Mouse (Mus musculus) midbrain, embryonic 13.5 days (tissue): ENCODE results near the gene Epor. TPM values are rescaled to one million over a fixed set of nuclear protein-coding genes. Genes with fewer than 3 reads are reported as not detected.

Source experiments
- ATAC-seq: fragments of 200-750 bp; cut with Nextera tagmentation; 2 replicates; pipeline ENCODE4 v1.8.0; 2017; ENCODE audit warnings: mild to moderate bottlenecking, moderate TSS enrichment, moderate library complexity
- H3K27ac ChIP-seq: fragments of 300-500 bp; sonication (generic); 2 replicates; pipeline ENCODE4 v1.5.1; 2015; ENCODE audit warnings: inconsistent platforms, mild to moderate bottlenecking, moderate library complexity
- H3K27me3 ChIP-seq: fragments of 300-500 bp; sonication (generic); 2 replicates; pipeline ENCODE4 v1.6.1; 2015; ENCODE audit warnings: mild to moderate bottlenecking, inconsistent platforms
- H3K36me3 ChIP-seq: fragments of 300-500 bp; sonication (generic); 2 replicates; pipeline ENCODE4 v1.6.1; 2015; ENCODE audit warnings: mild to moderate bottlenecking, inconsistent platforms
- H3K4me1 ChIP-seq: fragments of 300-500 bp; sonication (generic); replicated peaks from 2 replicates; pipeline ENCODE4 v1.6.1; 2015; ENCODE audit warnings: inconsistent platforms
- H3K4me2 ChIP-seq: fragments of 300-500 bp; sonication (generic); replicated peaks from 2 replicates; pipeline ENCODE4 v1.6.1; 2015; ENCODE audit warnings: moderate library complexity, mild to moderate bottlenecking, inconsistent platforms
- H3K4me3 ChIP-seq: fragments of 300-500 bp; sonication (generic); replicated peaks from 2 replicates; pipeline ENCODE4 v1.5.1; 2015; ENCODE audit warnings: mild to moderate bottlenecking, inconsistent platforms
- H3K9ac ChIP-seq: fragments of 300-500 bp; sonication (generic); replicated peaks from 2 replicates; pipeline ENCODE4 v1.6.1; 2015; ENCODE audit warnings: mild to moderate bottlenecking, inconsistent platforms
- H3K9me3 ChIP-seq: fragments of 300-500 bp; sonication (generic); 2 replicates; pipeline ENCODE4 v1.6.1; 2016; ENCODE audit warnings: mild to moderate bottlenecking, inconsistent platforms
- WGBS: fragments of 180-500 bp; shearing (Covaris S2); methylation state at CpG from one replicate; pipeline ENCODE4 v1.1.7; 2015; 5-methylcytosine and 5-hydroxymethylcytosine counted together
- polyA plus RNA-seq: library from polyadenylated mRNA; unstranded; fragments of >200 nt; fragmentation: Nextera tagmentation; extraction: Ambion mirVana; gene quantifications from 2 replicates; pipeline ENCODE4 v1.2.1, GENCODE M21; 2015

Gene Epor
- polyA plus RNA-seq, 1 experiment from 2014 or later, result 2.5 TPM

- WGBS, result 74% methylated on average over 6 of the region's 6 CpGs
- H3K27me3 ChIP-seq, result peaks cover 14% of the 10 kb centered on the region; the same call in 1 of the 2 replicates
Observed at GRCm38 (mm10) chr9:21948790-21949189, 14.5 kb downstream of the Epor start.

GRCm38 (mm10) chr9:21948146-21948545 is 15.2 kb downstream of the Epor start:
- Histone ChIP-seq H3K9ac (no peak overlapping the region), H3K9me3 (no peaks in the 10 kb centered on the region), H3K27me3 (peaks cover 14% of the 10 kb centered on the region; the same call in 1 of the 2 replicates), H3K4me1 (peaks cover 16% of the 10 kb centered on the region), H3K4me2 (no peak overlapping the region), H3K27ac (no peak overlapping the region), H3K4me3 (no peak overlapping the region), H3K36me3 (peaks cover 26% of the 10 kb centered on the region)
- ATAC-seq, result no peak
- WGBS, result 61% methylated on average over 8 of the region's 8 CpGs

More at GRCm38 (mm10) chr9:21948790-21949189, 14.5 kb downstream of the Epor start:
- H3K27ac ChIP-seq, result no peak overlapping the region
- H3K4me1 ChIP-seq, result peaks cover 22% of the 10 kb centered on the region
- H3K9me3 ChIP-seq, result no peaks in the 10 kb centered on the region
- H3K4me3 ChIP-seq, result no peak overlapping the region
- H3K9ac ChIP-seq, result no peak overlapping the region
- H3K4me2 ChIP-seq, result no peak overlapping the region
- no peak for ATAC-seq
- H3K36me3 ChIP-seq, result peaks cover 23% of the 10 kb centered on the region

GRCm38 (mm10) chr9:21947540-21948130 is 15.7 kb downstream of the Epor start:
- Histone ChIP-seq H3K27ac (no peak overlapping the region), H3K4me2 (0 out of 2 replicates have a peak overlapping the region, but pooled peaks have one; percentile 11), H3K9me3 (no peaks in the 10 kb centered on the region), H3K4me3 (no peak overlapping the region), H3K9ac (no peak overlapping the region), H3K27me3 (peaks cover 14% of the 10 kb centered on the region; the same call in 1 of the 2 replicates), H3K4me1 (peaks cover 11% of the 10 kb centered on the region; the same call in 1 of the 2 replicates), H3K36me3 (peaks cover 28% of the 10 kb centered on the region)
- WGBS, result 6% methylated on average over 28 of the region's 28 CpGs
- no peak; the same call in 1 of the 2 replicates for ATAC-seq

GRCm38 (mm10) chr9:21944267-21944666 is 19.0 kb downstream of the Epor start:
- peaks cover 52% of the 10 kb centered on the region for H3K36me3 ChIP-seq

GRCm38 (mm10) chr9:21943638-21944037 is 19.7 kb downstream of the Epor start:
- 51% methylated on average over 12 of the region's 12 CpGs for WGBS
- H3K4me1 ChIP-seq, result peaks cover 17% of the 10 kb centered on the region
- ATAC-seq, result peak; percentile 55
- H3K9me3 ChIP-seq, result no peaks in the 10 kb centered on the region
- H3K27ac ChIP-seq, result no peak overlapping the region
- H3K4me2 ChIP-seq, result no peak overlapping the region
- H3K27me3 ChIP-seq, result peaks cover 10% of the 10 kb centered on the region; the same call in 1 of the 2 replicates
- no peak overlapping the region for H3K4me3 ChIP-seq
- H3K36me3 ChIP-seq, result peaks cover 54% of the 10 kb centered on the region
- no peak overlapping the region for H3K9ac ChIP-seq

More at GRCm38 (mm10) chr9:21944267-21944666, 19.0 kb downstream of the Epor start:
- Histone ChIP-seq H3K9ac (no peak overlapping the region), H3K9me3 (no peaks in the 10 kb centered on the region), H3K4me1 (peaks cover 12% of the 10 kb centered on the region; the same call in 1 of the 2 replicates), H3K4me2 (no peak overlapping the region), H3K27ac (no peak overlapping the region), H3K4me3 (no peak overlapping the region), H3K27me3 (peaks cover 14% of the 10 kb centered on the region; the same call in 1 of the 2 replicates)
- no peak for ATAC-seq
- WGBS, result 31% methylated on average over 23 of the region's 23 CpGs

- Histone ChIP-seq H3K9me3 (no peaks in the 10 kb centered on the region), H3K27me3 (peaks cover 6% of the 10 kb centered on the region; the same call in 1 of the 2 replicates), H3K36me3 (peaks cover 54% of the 10 kb centered on the region), H3K4me3 (no peak overlapping the region), H3K4me1 (peaks cover 23% of the 10 kb centered on the region), H3K9ac (no peak overlapping the region), H3K4me2 (no peak overlapping the region), H3K27ac (no peak overlapping the region)
- ATAC-seq, result no peak
- 78% methylated on average over 11 of the region's 12 CpGs for WGBS
Observed at GRCm38 (mm10) chr9:21943046-21943445, 20.3 kb downstream of the Epor start.

- Histone ChIP-seq H3K9ac (peak overlapping the region; percentile 85), H3K9me3 (no peaks in the 10 kb centered on the region), H3K4me1 (peaks cover 22% of the 10 kb centered on the region), H3K36me3 (peaks cover 31% of the 10 kb centered on the region), H3K4me3 (peak overlapping the region; percentile 78), H3K27ac (no peak overlapping the region), H3K4me2 (peak overlapping the region; percentile 71), H3K27me3 (no peaks in the 10 kb centered on the region; the same call in 1 of the 2 replicates)
- WGBS, result 87% methylated on average over 4 of the region's 4 CpGs
- no peak for ATAC-seq
Observed at GRCm38 (mm10) chr9:21938234-21938855, 25.0 kb downstream of the Epor start.

GRCm38 (mm10) chr9:21937711-21938175 is 25.6 kb downstream of the Epor start:
- WGBS, result 75% methylated on average over 4 of the region's 4 CpGs
- peak; percentile 9 for ATAC-seq
- no peaks in the 10 kb centered on the region; the same call in 1 of the 2 replicates for H3K27me3 ChIP-seq
- H3K36me3 ChIP-seq, result peaks cover 27% of the 10 kb centered on the region
- peak overlapping the region; percentile 78 for H3K4me3 ChIP-seq
- H3K4me1 ChIP-seq, result peaks cover 22% of the 10 kb centered on the region
- H3K4me2 ChIP-seq, result peak overlapping the region; percentile 71
- no peaks in the 10 kb centered on the region for H3K9me3 ChIP-seq
- peak overlapping the region; percentile 88; the same call in 1 of the 2 replicates for H3K27ac ChIP-seq
- H3K9ac ChIP-seq, result peak overlapping the region; percentile 85

- H3K27me3 ChIP-seq, result no peaks in the 10 kb centered on the region; the same call in 1 of the 2 replicates
- H3K4me2 ChIP-seq, result peak within 1 kb of the TSS; percentile 71
- H3K4me1 ChIP-seq, result peaks cover 22% of the 10 kb centered on the region
- H3K27ac ChIP-seq, result peak within 1 kb of the TSS; percentile 88
- WGBS, result under 1% methylated on average over 43 of the region's 43 CpGs
- peak within 1 kb of the TSS; percentile 78 for H3K4me3 ChIP-seq
- H3K9ac ChIP-seq, result peak within 1 kb of the TSS; percentile 85
- ATAC-seq, result peak; percentile 93
- no peaks in the 10 kb centered on the region for H3K9me3 ChIP-seq
- peaks cover 21% of the 10 kb centered on the region for H3K36me3 ChIP-seq
Observed at GRCm38 (mm10) chr9:21936692-21937570, 26.4 kb downstream of the Epor start, which contains the start of gene Plppr2. TSS of gene Plppr2 (plus strand) at chr9:21937033.

- 89% methylated on average over 7 of the region's 7 CpGs for WGBS
- no peak overlapping the region for H3K9ac ChIP-seq
- peak overlapping the region; percentile 71; the same call in 1 of the 2 replicates for H3K4me2 ChIP-seq
- peaks cover 10% of the 10 kb centered on the region for H3K36me3 ChIP-seq
- H3K27ac ChIP-seq, result no peak overlapping the region
- peaks cover 22% of the 10 kb centered on the region for H3K4me1 ChIP-seq
- H3K27me3 ChIP-seq, result no peaks in the 10 kb centered on the region; the same call in 1 of the 2 replicates
- H3K4me3 ChIP-seq, result no peak overlapping the region
- no peak for ATAC-seq
- no peaks in the 10 kb centered on the region for H3K9me3 ChIP-seq
Observed at GRCm38 (mm10) chr9:21935466-21936131, 27.7 kb downstream of the Epor start.

- H3K27ac ChIP-seq, result no peak overlapping the region
- no peak overlapping the region for H3K4me3 ChIP-seq
- H3K36me3 ChIP-seq, result no peaks in the 10 kb centered on the region
- H3K9ac ChIP-seq, result no peak overlapping the region
- no peak overlapping the region for H3K4me2 ChIP-seq
- no peaks in the 10 kb centered on the region; the same call in 1 of the 2 replicates for H3K27me3 ChIP-seq
- 87% methylated on average over 12 of the region's 12 CpGs for WGBS
- peaks cover 17% of the 10 kb centered on the region for H3K4me1 ChIP-seq
- no peak for ATAC-seq
- no peaks in the 10 kb centered on the region for H3K9me3 ChIP-seq
Observed at GRCm38 (mm10) chr9:21934021-21934420, 29.3 kb downstream of the Epor start.
